Comparison of ENCODE assay signal across 8 mouse cellular contexts in genomic region chr16:32867919-32868552, GRCm38 (mm10). TPM values are rescaled to one million over a fixed set of nuclear protein-coding genes. Genes with fewer than 3 reads are reported as not detected.
DNase-seq lines count a peak whose midpoint lies in the region; ATAC-seq lines count a peak whose summit lies in the region.

No protein-coding gene starts in this region.

- intact Hi-C loops in gastrocnemius, postnatal 14 days (cut with DNase I; ENCODE audit: low total_unique reads) = no loop called here
- intact Hi-C loops in left cerebral cortex, postnatal 10 days (cut with DNase I) = no loop called here

- peak; percentile 100 for ATAC-seq in inflammation-experienced regulatory T-cells, adult 6 months
- peak; percentile 99 for ATAC-seq in megakaryocyte-erythroid progenitor cell, adult 5-6 weeks (replicated peaks; ENCODE audit: low FRiP score, low TSS enrichment, poor library complexity, severe bottlenecking)

- peak; percentile 93 to 97 for DNase-seq in adrenal gland, adult (ENCODE audit: inconsistent age in 2 of 2, low spot score in 1 of 2)
- peak; percentile 95 for DNase-seq in embryo, embryonic 10.5 days (ENCODE audit: low spot score)
- peak; percentile 88 for DNase-seq in gastrocnemius, postnatal 14 days
- DNase-seq in left cerebral cortex, postnatal 10 days (ENCODE audit: extremely low spot score in 1 of 2, low spot score in 2 of 2) = peak; percentile 90 to 92
- peak; percentile 92 for DNase-seq in right cerebral cortex, postnatal 25 days
- DNase-seq in urinary bladder, postnatal 4 days (ENCODE audit: low spot score in 2 of 2) = peak; percentile 83 to 86

RNA-seq across cellular contexts. Expression of gene Fyttd1, which starts 9.3 kb away (rescaled TPM):
- total RNA-seq in gastrocnemius, postnatal 14 days (2021) = 100 to 1,000 TPM; 108 to 111 TPM
- 10 to 100 TPM; 54.2 to 93.0 (median 62.4) TPM for polyA plus RNA-seq in inflammation-experienced regulatory T-cells, adult 6 months (2017; shearing (Covaris generic))
- total RNA-seq in left cerebral cortex, postnatal 10 days (2021) = 100 to 1,000 TPM; 138 to 145 TPM
- total RNA-seq in megakaryocyte-erythroid progenitor cell, adult 5-6 weeks (2014; fragmentation: Nextera tagmentation) = 23.3 and 25.4 TPM in 2 replicates
- 48.8 and 69.4 TPM in 2 replicates for total RNA-seq in megakaryocyte-erythroid progenitor cell, adult 5-6 weeks (2017)

RNA-seq across cellular contexts. Expression of gene Rubcn, which starts 9.5 kb away (rescaled TPM):
- total RNA-seq in gastrocnemius, postnatal 14 days (2021) = 10 to 100 TPM; 28.8 to 30.0 TPM
- polyA plus RNA-seq in inflammation-experienced regulatory T-cells, adult 6 months (2017; shearing (Covaris generic)) = 10 to 100 TPM in 2 of 3 experiments, 1 to 10 TPM in 1; 9.3 to 15.1 (median 13.8) TPM
- total RNA-seq in left cerebral cortex, postnatal 10 days (2021) = 10 to 100 TPM; 59.9 to 60.6 TPM
- total RNA-seq in megakaryocyte-erythroid progenitor cell, adult 5-6 weeks (2014; fragmentation: Nextera tagmentation) = 5.1 and 6.6 TPM in 2 replicates
- 4.0 and 6.1 TPM in 2 replicates for total RNA-seq in megakaryocyte-erythroid progenitor cell, adult 5-6 weeks (2017)

RNA-seq across cellular contexts. Expression of gene Lrch3, which starts 45.9 kb away (rescaled TPM):
- 10 to 100 TPM; 18.1 to 21.7 TPM for total RNA-seq in gastrocnemius, postnatal 14 days (2021)
- polyA plus RNA-seq in inflammation-experienced regulatory T-cells, adult 6 months (2017; shearing (Covaris generic)) = 10 to 100 TPM; 19.6 to 23.6 (median 21.9) TPM
- total RNA-seq in left cerebral cortex, postnatal 10 days (2021) = 10 to 100 TPM; 28.9 to 32.4 TPM
- 15.6 and 27.2 TPM in 2 replicates for total RNA-seq in megakaryocyte-erythroid progenitor cell, adult 5-6 weeks (2014; fragmentation: Nextera tagmentation)
- total RNA-seq in megakaryocyte-erythroid progenitor cell, adult 5-6 weeks (2017) = 13.1 and 25.3 TPM in 2 replicates

RNA-seq across cellular contexts. Expression of gene Smbd1, which starts 57.8 kb away (rescaled TPM):
- total RNA-seq in gastrocnemius, postnatal 14 days (2021) = not detected
- not detected for polyA plus RNA-seq in inflammation-experienced regulatory T-cells, adult 6 months (2017; shearing (Covaris generic))
- not detected for total RNA-seq in left cerebral cortex, postnatal 10 days (2021)
- total RNA-seq in megakaryocyte-erythroid progenitor cell, adult 5-6 weeks (2014; fragmentation: Nextera tagmentation) = not detected in 2 replicates
- not detected in 2 replicates for total RNA-seq in megakaryocyte-erythroid progenitor cell, adult 5-6 weeks (2017)

Comparison
In these comparisons a context has a peak if more than half of its experiments do, and no peak if none do; other contexts are left out.
1. Peak in every context shown above with its lines: DNase-seq and ATAC-seq.